Mouse (Mus musculus) liver, postnatal 0 days (tissue): ENCODE results near the gene Tas1r2.

Experiments
- CTCF ChIP-seq: sonication (generic); IDR thresholded peaks from 2 replicates; pipeline ENCODE4 v1.5.1; 2016; ENCODE audit warnings: antibody characterized with exemption, low read depth
- EP300 ChIP-seq: IDR thresholded peaks from 2 replicates; pipeline ENCODE4 v1.6.1; 2016; ENCODE audit warnings: antibody characterized with exemption, low read depth, mild to moderate bottlenecking

DNA sequence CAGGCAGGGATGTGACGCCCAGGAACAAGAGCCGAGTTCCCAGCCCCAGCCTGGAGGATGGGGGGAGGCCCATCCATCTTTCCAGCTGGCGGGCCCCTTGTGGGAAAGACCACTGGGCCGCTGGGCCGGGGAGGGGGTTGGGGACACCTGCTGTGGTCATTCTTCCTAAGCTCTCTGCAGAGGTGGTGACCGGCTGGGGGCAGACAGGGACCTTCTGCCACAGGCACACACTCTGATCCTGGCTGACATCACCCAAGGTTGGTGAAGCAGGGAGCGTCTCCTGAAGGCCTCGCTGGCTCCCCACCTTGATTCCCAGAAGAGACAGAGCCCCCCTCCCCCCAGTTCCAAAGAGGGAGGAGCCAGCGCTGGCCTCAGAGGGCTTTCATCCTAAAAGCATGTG lies 44.4 kb downstream of the Tas1r2 start:
- no peak for TF ChIP-seq CTCF
- TF ChIP-seq EP300: no peak
